Mouse (Mus musculus) MEL (cell line): ENCODE data around the gene Emp3.

ENCODE experiments used
- CHD1 ChIP-seq: IDR thresholded peaks from 2 replicates; pipeline ENCODE4 v1.6.1; 2012; ENCODE audit warnings: low read depth, mild to moderate bottlenecking, inconsistent platforms, low read length, improper control_type of control experiment
- CTCF ChIP-seq, 3 experiments: IDR thresholded peaks in 2 of 3; conservative IDR thresholded peaks in 1 of 3; 2 replicates each; pipeline ENCODE4 v1.5.1; 2011 to 2012; ENCODE audit warnings: low read length in 3 of 3, low read depth in 2 of 3, mild to moderate bottlenecking in 2 of 3, improper control_type of control experiment in 1 of 3, inconsistent platforms in 1 of 3, mixed read lengths in 1 of 3, moderate library complexity in 1 of 3; ENCODE audit not compliant: control insufficient read depth in 1 of 3, insufficient read depth in 1 of 3, poor library complexity in 1 of 3, severe bottlenecking in 1 of 3
- GATA1 ChIP-seq: IDR thresholded peaks from 2 replicates; pipeline ENCODE4 v1.6.1; 2011; ENCODE audit warnings: low read depth, low read length, improper control_type of control experiment
- KAT2A ChIP-seq: conservative IDR thresholded peaks from 2 replicates; pipeline ENCODE4 v1.6.1; 2012; ENCODE audit warnings: low read depth, low read length, improper control_type of control experiment, inconsistent platforms
- MAX ChIP-seq: IDR thresholded peaks from 2 replicates; pipeline ENCODE4 v1.6.1; 2011; ENCODE audit warnings: low read length, improper control_type of control experiment
- MEF2A ChIP-seq: IDR thresholded peaks from 2 replicates; pipeline ENCODE4 v1.6.1; 2014; ENCODE audit warnings: low read depth, mild to moderate bottlenecking, inconsistent platforms, low read length, improper control_type of control experiment; ENCODE audit not compliant: poor library complexity, insufficient replicate concordance, severe bottlenecking; ENCODE audit errors: extremely low read depth
- NELFE ChIP-seq: IDR thresholded peaks from 2 replicates; pipeline ENCODE4 v1.6.1; 2011; ENCODE audit warnings: low read depth, low read length, improper control_type of control experiment
- POLR2A ChIP-seq, 2 experiments: IDR thresholded peaks; 2 replicates each; pipeline ENCODE4 v1.6.1; 2011 to 2012; ENCODE audit warnings: low read length in 2 of 2, mild to moderate bottlenecking in 2 of 2, control low read depth in 1 of 2, improper control_type of control experiment in 1 of 2, low read depth in 1 of 2, moderate library complexity in 1 of 2; ENCODE audit not compliant: control insufficient read depth in 1 of 2, insufficient read depth in 1 of 2, poor library complexity in 1 of 2
- RAD21 ChIP-seq: IDR thresholded peaks from 2 replicates; pipeline ENCODE4 v1.6.1; 2011; ENCODE audit warnings: mild to moderate bottlenecking, low read depth, low read length, improper control_type of control experiment
- SIN3A ChIP-seq: IDR thresholded peaks from 2 replicates; pipeline ENCODE4 v1.6.1; 2012; ENCODE audit warnings: low read length, improper control_type of control experiment, inconsistent platforms
- USF1 ChIP-seq: IDR thresholded peaks from 2 replicates; pipeline ENCODE4 v1.6.1; 2014; ENCODE audit warnings: low read depth, mild to moderate bottlenecking, inconsistent platforms, low read length, improper control_type of control experiment, moderate library complexity
- USF2 ChIP-seq, 2 experiments: IDR thresholded peaks; 2 replicates each; pipeline ENCODE4 v1.6.1; 2011 to 2012; ENCODE audit warnings: improper control_type of control experiment in 2 of 2, low read length in 2 of 2, borderline replicate concordance in 1 of 2, inconsistent platforms in 1 of 2, low read depth in 1 of 2, mild to moderate bottlenecking in 1 of 2; ENCODE audit not compliant: insufficient read depth in 1 of 2
- ZKSCAN1 ChIP-seq: IDR thresholded peaks from 2 replicates; pipeline ENCODE4 v1.6.1; 2012; ENCODE audit warnings: low read depth, mild to moderate bottlenecking, inconsistent platforms, low read length, improper control_type of control experiment, moderate library complexity
- ZNF384 ChIP-seq: IDR thresholded peaks from 2 replicates; pipeline ENCODE4 v1.6.1; 2012; ENCODE audit warnings: low read depth, mild to moderate bottlenecking, inconsistent platforms, low read length, improper control_type of control experiment

DNA sequence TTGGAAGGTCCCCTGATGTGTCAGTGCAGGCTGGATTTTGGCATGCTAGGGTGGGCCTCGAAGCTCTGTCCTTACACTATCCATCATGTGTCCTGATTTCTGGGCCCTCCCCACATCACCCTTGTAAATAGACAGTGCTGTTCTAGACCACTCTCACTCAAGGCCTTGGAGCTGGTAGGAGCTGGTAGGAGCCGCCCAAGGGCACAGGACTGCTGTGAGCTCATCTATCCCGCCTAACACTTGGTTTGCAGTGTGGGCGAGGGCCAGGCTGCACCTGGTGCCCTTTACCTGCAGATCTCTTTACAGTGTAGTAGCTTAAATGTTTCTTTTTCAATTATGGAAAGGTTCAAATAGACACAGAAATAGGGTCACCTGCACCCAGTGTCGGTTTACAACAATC is 6.2 kb downstream of the Emp3 start:
- TF ChIP-seq RAD21 (no peak), POLR2A (IDR thresholded peaks at IDR 0.05; ENCODE audit: control insufficient read depth in 1 of 2, insufficient read depth in 1 of 2, low read depth in 1 of 2, low read length in 2 of 2, poor library complexity in 1 of 2) (no peak), USF2 (IDR thresholded peaks at IDR 0.05; ENCODE audit: borderline replicate concordance in 1 of 2, insufficient read depth in 1 of 2, low read depth in 1 of 2, low read length in 2 of 2) (no peak), ZKSCAN1 (no peak), SIN3A (no peak), CHD1 (no peak), GATA1 (no peak), USF1 (no peak), MAX (no peak), NELFE (no peak), MEF2A (no peak), CTCF (IDR thresholded peaks at IDR 0.05 in 2 of 3, conservative IDR thresholded peaks at IDR 0.05 in 1 of 3; ENCODE audit: control insufficient read depth in 1 of 3, insufficient read depth in 1 of 3, low read depth in 2 of 3, low read length in 3 of 3, poor library complexity in 1 of 3, severe bottlenecking in 1 of 3) (no peak), KAT2A (no peak), ZNF384 (no peak)
